Mouse (Mus musculus): ENCODE results near the gene Fam19a5. TPM values are rescaled to one million over a fixed set of nuclear protein-coding genes. Genes with fewer than 3 reads are reported as not detected.

The Fam19a5 gene
- polyA plus RNA-seq (2012; rRNA removed): 45.9 and 46.2 TPM in 2 replicates

GRCm38 (mm10) chr15:87543599-87544338 lies at the start of gene Fam19a5:
Gene Fam19a5 (plus strand): TSS chr15:87544299.

